Mouse (Mus musculus) G1E (cell line): ENCODE measurements around the gene Rps28. TPM values are rescaled to one million over a fixed set of nuclear protein-coding genes. Genes with fewer than 3 reads are reported as not detected.

Experiments
- ATAC-seq: 2 replicates; pipeline ENCODE4 v1.8.0; 2016; ENCODE audit warnings: mild to moderate bottlenecking; ENCODE audit not compliant: insufficient number of reproducible peaks, poor library complexity, low FRiP score, severe bottlenecking; ENCODE audit errors: extremely low read depth
- DNase-seq: peaks from one replicate; pipeline ENCODE4 v3.0.0; 2012; ENCODE audit warnings: low spot score
- H3K27me3 ChIP-seq: 2 replicates; pipeline ENCODE4 v1.6.1; 2012; ENCODE audit warnings: mild to moderate bottlenecking, low read length, inconsistent platforms; ENCODE audit not compliant: insufficient read depth
- H3K36me3 ChIP-seq: replicated peaks from 2 replicates; pipeline ENCODE3; 2012; ENCODE audit warnings: mild to moderate bottlenecking, inconsistent platforms
- H3K4me1 ChIP-seq: 2 replicates; pipeline ENCODE4 v1.6.1; 2012; ENCODE audit warnings: low read depth, low read length, inconsistent platforms, mixed read lengths; ENCODE audit not compliant: insufficient read depth
- H3K4me3 ChIP-seq: 2 replicates; pipeline ENCODE4 v1.5.1; 2012; ENCODE audit warnings: low read depth, mild to moderate bottlenecking, inconsistent platforms, low read length, moderate library complexity, mixed read lengths
- H3K9me3 ChIP-seq: replicated peaks from 2 replicates; pipeline ENCODE4 v1.6.1; 2012; ENCODE audit warnings: inconsistent platforms
- CTCF ChIP-seq: IDR thresholded peaks from 2 replicates; pipeline ENCODE4 v1.5.1; 2012; ENCODE audit warnings: low read depth, low read length, inconsistent platforms, mixed read lengths
- GATA1 ChIP-seq: IDR thresholded peaks from 2 replicates; pipeline ENCODE4 v1.6.1; 2012; ENCODE audit warnings: borderline replicate concordance, low read length, inconsistent platforms, mixed read lengths
- GATA2 ChIP-seq: IDR thresholded peaks from 2 replicates; pipeline ENCODE4 v1.6.1; 2012; ENCODE audit warnings: low read depth, low read length, inconsistent platforms, borderline replicate concordance
- POLR2AphosphoS5 ChIP-seq: IDR thresholded peaks from 2 replicates; pipeline ENCODE4 v1.6.1; 2012; ENCODE audit warnings: low read depth, low read length, inconsistent platforms; ENCODE audit not compliant: insufficient replicate concordance
- TAL1 ChIP-seq: conservative IDR thresholded peaks from 2 replicates; pipeline ENCODE4 v1.6.1; 2012; ENCODE audit warnings: low read depth, low read length, inconsistent platforms, mixed read lengths
- polyA plus RNA-seq: library from polyadenylated mRNA; stranded (reverse); fragments of >175 nt; gene quantifications from 2 replicates; pipeline ENCODE4 v1.2.3, GENCODE M21; 2012
- total RNA-seq, 2 experiments: library from RNA; stranded (forward) in 1 of 2; stranded (reverse) in 1 of 2; fragments of 200-1000 nt in 1 of 2; fragments of >200 nt in 1 of 2; fragmentation: Nextera tagmentation in 1 of 2; gene quantifications; 2 replicates each; pipeline ENCODE4 v1.2.3; 2014 to 2017

Gene Rps28
- total and polyA plus RNA-seq, 3 experiments: 417 to 6,951 (median 3,098) TPM

DNA sequence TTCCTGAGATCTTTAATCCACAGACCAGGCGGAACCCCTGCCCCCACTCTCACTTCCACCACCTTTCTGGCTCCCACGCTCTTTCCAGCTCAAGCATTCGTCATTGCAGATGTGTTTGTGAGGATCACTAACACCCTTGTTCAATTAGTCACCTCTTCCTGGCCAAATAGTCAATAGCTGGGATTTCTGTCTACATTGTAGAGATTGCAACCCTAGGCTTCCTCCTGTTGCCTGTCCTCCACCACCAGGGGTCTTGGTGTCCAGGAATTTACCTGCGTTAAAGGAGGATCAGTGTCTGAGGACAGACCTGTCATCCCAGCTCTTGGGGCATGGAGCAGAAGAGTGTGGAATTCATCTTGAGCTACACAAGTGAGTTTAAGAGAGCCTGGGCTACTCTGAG is 42.3 kb downstream of the Rps28 start:
- Histone ChIP-seq H3K4me3 (no peak overlapping the region), H3K9me3 (no peaks in the 10 kb centered on the region), H3K4me1 (no peaks in the 10 kb centered on the region), H3K36me3 (no peaks in the 10 kb centered on the region), H3K27me3 (peaks cover 33% of the 10 kb centered on the region)
- ATAC-seq (no peak), DNase-seq (no peak)
- TF ChIP-seq GATA1 (no peak), POLR2AphosphoS5 (no peak), TAL1 (no peak), CTCF (no peak), GATA2 (no peak)

DNA sequence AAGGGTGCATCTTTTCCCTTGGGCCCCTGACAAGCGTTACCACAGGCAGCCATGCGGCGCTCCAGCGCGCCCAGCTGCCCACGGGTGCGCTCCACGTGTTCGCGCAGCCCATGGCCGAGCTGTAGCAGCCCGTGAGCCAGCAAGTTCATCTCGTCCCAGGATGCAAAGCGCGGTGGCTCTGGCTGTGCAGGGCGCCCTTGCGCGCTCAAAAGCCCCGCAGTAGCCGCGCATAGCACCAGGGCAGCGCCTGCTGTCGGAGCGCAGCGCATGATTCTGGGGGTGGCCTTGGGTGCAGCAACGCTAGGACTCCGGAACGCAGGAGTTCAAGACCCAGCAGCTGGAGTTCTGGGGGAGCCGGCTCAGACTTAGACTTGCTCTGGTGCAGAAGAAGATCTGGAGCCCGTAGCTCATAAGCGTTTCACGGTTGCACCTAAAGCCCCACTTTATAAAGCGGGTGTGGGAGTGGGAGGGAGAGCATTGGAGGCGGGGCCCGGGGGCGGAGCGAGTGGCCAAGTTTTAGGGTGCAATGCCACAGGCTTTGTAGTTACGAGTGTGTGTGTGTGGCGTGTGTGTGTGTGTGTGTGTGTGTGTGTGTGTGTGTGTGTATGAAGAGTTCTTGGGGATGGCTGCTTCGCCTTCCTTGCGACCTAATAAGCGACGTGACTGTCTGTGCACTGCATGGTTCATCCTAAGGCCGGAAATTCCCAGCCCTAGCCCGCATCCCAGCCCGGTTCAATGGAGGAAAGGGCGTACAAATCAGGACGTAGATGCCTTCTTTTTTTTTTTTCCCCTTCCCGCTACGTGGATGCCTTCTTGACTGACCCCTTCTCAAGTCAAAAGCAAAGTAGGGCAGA is 43.0 kb downstream of the Rps28 start, which contains the start of gene Angptl4:
Gene Angptl4, minus strand, starts transcription at position 707 of the 854 bp plus-strand sequence.
- Histone ChIP-seq H3K4me3 (no peak within 1 kb of the TSS), H3K36me3 (no peaks in the 10 kb centered on the region), H3K9me3 (no peaks in the 10 kb centered on the region), H3K27me3 (peaks cover 37% of the 10 kb centered on the region), H3K4me1 (no peaks in the 10 kb centered on the region)
- DNase-seq (no peak), ATAC-seq (no peak)
- TF ChIP-seq TAL1 (no peak), GATA2 (no peak), POLR2AphosphoS5 (no peak)

DNA sequence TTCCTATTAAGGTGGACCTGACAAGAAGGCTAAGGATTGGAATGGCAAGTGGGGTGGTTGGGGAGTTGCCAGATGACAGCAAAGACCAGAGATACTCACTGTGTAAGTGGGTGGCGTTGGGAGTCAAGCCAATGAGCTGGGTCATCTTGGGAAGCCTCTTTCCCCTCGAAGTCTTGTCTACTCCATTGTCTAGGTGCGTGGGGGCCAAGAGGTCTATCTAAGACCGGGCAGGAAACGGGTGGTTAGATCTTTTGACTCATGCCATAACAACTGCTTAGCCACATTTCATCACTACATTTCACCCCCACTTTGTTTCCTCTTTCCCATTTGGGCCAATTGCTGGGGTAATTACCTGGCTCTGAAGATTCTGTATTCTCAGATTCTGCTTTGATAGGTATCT is 43.9 kb downstream of the Rps28 start:
- DNase-seq (no peak), ATAC-seq (no peak)
- H3K4me3 ChIP-seq: no peak overlapping the region
- H3K27me3 ChIP-seq: peaks cover 37% of the 10 kb centered on the region
- TF ChIP-seq GATA1 (no peak), CTCF (no peak), GATA2 (no peak), POLR2AphosphoS5 (no peak), TAL1 (no peak)
- H3K36me3 ChIP-seq: no peaks in the 10 kb centered on the region
- H3K4me1 ChIP-seq: no peaks in the 10 kb centered on the region
- no peaks in the 10 kb centered on the region for H3K9me3 ChIP-seq

DNA sequence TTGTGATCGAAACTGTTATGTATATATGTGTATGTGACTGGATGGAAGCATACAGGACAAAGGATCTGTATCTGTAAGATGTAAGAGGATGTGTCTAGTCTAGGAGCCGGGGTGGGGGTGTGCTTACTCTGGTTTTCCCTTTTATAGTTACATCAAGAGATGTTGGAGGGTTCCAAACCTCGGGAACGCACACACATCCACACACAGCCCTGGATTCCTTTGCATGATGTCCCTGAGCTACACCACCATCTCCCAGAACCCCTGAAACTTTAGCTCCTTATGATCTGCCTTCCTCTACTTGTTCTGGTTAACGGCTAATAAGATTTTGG is 44.4 kb downstream of the Rps28 start:
- Histone ChIP-seq H3K9me3 (no peaks in the 10 kb centered on the region), H3K4me3 (no peak overlapping the region), H3K4me1 (no peaks in the 10 kb centered on the region), H3K36me3 (no peaks in the 10 kb centered on the region), H3K27me3 (peaks cover 40% of the 10 kb centered on the region)
- DNase-seq (no peak), ATAC-seq (no peak)
- no peak for TF ChIP-seq GATA1
- no peak for TF ChIP-seq POLR2AphosphoS5
- TF ChIP-seq TAL1: no peak
- TF ChIP-seq GATA2: no peak
- no peak for TF ChIP-seq CTCF

DNA sequence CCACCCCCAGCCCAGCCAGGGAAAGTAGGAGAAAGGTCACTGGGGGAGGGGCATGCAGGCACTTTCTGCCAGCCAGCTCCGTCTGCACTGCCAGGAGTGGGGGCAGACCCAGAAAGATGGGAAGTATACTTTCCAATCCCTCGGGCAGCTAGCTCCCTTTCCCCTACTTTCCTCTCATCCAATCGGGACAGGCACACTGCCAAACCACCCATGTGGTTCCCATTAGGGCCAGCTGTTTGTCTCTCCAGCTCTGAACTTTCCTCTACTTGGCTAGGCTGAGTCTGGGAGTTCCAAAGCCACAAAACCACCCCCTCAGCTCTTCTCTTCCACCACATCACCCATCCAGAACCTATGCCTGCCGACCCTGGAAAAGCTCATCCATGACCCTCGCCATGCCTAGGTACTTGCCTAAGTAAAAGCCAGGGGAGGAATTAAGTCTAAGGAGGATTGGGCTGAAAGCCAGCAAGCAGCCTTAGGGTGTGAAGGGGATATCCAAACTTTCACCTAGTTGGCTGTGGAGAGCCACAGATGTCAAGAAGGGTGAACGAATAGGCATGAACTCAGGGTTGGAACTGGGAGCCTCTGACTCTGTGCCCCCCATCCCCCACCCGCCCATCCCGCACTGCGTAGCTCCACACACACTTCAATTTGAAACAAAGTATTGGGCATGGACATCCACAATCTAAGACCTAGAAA is 44.9 kb downstream of the Rps28 start:
- no peaks in the 10 kb centered on the region for H3K9me3 ChIP-seq
- TF ChIP-seq POLR2AphosphoS5: no peak
- no peak for TF ChIP-seq TAL1
- no peak for TF ChIP-seq GATA1
- no peak for TF ChIP-seq GATA2
- no peak for TF ChIP-seq CTCF
- ATAC-seq (no peak), DNase-seq (no peak)
- no peak overlapping the region for H3K4me3 ChIP-seq
- H3K27me3 ChIP-seq: peaks cover 42% of the 10 kb centered on the region
- no peaks in the 10 kb centered on the region for H3K4me1 ChIP-seq
- H3K36me3 ChIP-seq: no peaks in the 10 kb centered on the region

DNA sequence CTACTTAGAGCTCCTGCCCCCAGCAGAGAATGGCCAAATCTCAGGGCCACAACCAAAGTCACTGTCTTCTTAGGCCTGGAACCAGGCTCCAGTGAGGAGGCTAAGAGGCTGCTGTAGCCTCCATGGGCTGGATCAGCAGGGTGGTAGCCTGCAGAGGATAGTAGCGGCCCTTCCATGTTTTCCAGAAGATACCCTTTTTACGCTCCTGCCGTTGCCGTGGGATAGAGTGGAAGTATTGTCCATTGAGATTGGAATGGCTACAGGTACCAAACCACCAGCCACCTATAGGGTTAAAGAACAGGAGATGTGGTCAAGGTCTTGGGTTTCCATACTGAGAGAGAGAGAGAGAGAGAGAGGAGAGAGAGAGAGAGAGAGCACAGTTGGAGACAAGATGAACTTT is 49.1 kb downstream of the Rps28 start:
- TF ChIP-seq CTCF (no peak), POLR2AphosphoS5 (no peak), TAL1 (no peak), GATA2 (no peak), GATA1 (no peak)
- Histone ChIP-seq H3K27me3 (peaks cover 33% of the 10 kb centered on the region), H3K4me1 (no peaks in the 10 kb centered on the region), H3K9me3 (no peaks in the 10 kb centered on the region), H3K4me3 (no peak overlapping the region), H3K36me3 (no peaks in the 10 kb centered on the region)
- DNase-seq (no peak), ATAC-seq (no peak)
